Mouse (Mus musculus): ENCODE measurements around the gene Lrch2. TPM values are rescaled to one million over a fixed set of nuclear protein-coding genes. Genes with fewer than 3 reads are reported as not detected.
"Not testable (repeated sequence)": the region's sequence is repeated elsewhere in the genome, so short reads cannot be mapped to it uniquely, and the experiment has no call there.

The Lrch2 gene
- under 1 TPM; 0.69 to 0.78 TPM for total RNA-seq (2021)
- long read RNA-seq, experiment 1, result 0 reads
- long read RNA-seq, experiment 2, result 0 reads

DNA sequence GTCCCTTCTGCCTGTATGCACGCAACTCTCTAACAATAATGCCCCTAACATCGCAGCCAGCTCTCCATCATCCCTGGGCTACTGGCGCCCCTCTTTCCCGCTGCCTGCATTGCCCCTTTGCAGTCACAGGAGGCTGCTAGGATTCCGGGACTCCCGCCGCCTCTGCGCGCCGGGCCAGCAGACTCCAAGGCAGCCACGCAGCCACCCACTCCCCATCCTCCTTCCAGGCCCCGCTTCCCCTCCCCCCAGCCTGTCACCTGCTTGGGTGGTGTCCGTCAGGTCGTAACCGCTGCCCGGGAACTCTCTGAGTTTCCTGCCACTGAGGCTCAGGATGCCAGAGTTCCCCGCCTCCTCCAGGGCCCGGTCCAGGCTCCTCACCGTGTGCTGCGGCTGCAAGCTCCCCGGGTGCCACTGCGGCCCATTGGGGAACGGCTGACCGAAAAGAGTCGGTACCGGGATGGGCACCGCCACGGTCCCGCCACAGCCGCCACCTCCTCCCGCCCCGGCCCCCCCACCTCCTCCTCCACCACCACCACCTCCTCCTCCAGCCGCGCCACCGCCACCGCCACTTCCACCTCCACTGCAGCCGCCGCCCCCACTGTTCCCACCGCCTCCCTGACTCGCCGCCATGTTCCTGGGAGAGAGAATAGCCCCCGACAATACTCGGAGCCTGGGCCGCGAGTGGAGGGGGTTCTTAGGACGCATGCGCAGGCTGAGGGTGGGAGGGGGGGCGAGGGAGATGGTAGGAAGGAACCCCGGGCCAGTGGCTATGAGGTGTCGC is at the start of gene Lrch2:
Gene Lrch2, minus strand, starts transcription at position 661 of the 781 bp plus-strand sequence.
- H3K4me3 ChIP-seq, result peak within 1 kb of the TSS; percentile 76
- peak; percentile 33 for DNase-seq
- intact Hi-C loops (cut with DNase I), result no loop called here
- peak within 1 kb of the TSS; percentile 41 for H3K27ac ChIP-seq
- no peak for TF ChIP-seq CTCF (IDR thresholded peaks at IDR 0.05)

DNA sequence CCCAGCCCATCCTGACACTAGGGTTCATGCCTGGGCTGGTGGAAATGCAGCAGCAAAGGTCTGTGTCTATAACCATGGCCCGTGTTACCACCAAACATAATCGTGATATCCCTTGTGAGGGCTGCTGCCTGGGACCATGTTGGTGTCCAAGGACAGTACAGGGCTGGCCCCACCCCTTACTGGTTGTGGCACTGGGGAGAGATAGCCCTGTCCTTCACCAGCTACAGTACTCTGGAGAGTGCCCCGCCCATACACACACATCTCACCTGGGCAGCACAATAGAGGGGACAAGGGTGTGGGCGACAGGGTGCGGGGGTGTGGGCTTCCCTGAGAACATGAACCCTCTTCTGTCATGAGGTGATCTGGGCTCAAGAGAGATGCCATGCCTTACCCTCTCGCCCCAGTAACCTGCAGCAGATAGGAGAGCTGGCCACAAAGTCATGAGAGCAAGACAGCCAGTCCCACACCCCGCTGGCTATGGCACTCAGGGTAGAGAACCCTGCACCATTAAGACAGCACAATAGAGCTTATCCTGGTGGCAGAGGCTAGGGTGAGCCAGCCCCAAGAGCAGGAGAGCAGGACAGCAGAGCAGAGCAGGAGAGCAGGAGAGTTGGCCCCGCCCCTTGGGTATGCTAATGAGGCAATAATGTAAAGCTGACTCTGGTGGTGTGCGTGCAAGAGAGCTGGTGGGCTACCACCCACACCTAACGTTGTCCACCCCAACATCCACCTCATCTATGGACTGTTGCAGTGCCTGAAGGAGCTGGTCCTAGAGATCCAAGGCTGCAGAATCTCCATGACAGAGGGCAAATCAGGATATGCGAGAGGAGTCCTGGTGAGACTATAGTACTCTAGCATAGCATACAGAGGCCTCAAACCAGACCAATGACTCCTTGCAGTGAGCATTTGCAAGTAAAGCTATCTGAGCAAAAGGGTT is 12.7 kb downstream of the Lrch2 start:
- H3K4me3 ChIP-seq, result no peak overlapping the region
- no peak for DNase-seq
- intact Hi-C loops (cut with DNase I), result no loop called here
- no peak for TF ChIP-seq CTCF (IDR thresholded peaks at IDR 0.05)
- no peak overlapping the region for H3K27ac ChIP-seq

DNA sequence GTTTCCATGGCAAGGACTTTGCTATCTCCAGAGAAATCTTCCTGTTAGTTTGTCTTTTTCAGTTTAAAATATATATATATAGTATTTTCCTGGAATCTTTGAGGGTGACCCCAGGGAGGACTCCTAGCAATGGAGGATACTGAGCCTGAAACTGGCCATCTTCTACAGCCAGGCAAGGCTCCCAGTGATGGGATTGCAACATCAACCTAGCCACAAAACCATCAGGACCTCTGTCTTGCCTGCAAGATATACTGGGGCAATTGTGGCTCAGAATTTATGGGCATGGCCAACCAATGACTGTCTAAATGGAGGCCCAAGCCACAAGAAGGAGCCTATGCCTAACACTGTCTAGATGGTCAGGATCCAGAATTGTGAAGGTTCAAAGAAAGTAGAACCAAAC is 15.5 kb downstream of the Lrch2 start:
- DNase-seq, result no peak
- Histone ChIP-seq H3K27ac (no peak overlapping the region), H3K4me3 (no peak overlapping the region)
- TF ChIP-seq CTCF (IDR thresholded peaks at IDR 0.05), result no peak
- intact Hi-C loops (cut with DNase I), result no loop called here

DNA sequence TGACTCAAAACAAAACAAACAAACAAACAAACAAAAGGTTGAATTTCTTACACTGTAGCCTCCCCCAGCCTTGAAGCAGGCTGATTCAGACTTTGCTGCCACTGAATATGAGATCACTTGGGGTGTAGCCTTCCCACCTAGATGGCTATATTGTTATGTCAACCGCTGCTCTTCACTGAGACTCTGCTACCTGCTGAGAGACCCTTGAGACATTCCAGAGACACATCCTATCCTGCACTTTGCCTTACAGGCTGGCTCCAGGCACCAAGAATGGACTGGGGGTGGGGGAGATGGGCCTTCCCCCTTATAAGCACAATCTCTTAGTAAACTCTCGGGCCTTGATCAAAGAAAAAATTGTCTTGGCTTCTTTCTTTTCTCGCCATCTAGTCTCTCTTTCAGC is 16.8 kb downstream of the Lrch2 start:
- intact Hi-C loops (cut with DNase I); H3K27ac ChIP-seq; DNase-seq; H3K4me3 ChIP-seq: not testable (repeated sequence)

DNA sequence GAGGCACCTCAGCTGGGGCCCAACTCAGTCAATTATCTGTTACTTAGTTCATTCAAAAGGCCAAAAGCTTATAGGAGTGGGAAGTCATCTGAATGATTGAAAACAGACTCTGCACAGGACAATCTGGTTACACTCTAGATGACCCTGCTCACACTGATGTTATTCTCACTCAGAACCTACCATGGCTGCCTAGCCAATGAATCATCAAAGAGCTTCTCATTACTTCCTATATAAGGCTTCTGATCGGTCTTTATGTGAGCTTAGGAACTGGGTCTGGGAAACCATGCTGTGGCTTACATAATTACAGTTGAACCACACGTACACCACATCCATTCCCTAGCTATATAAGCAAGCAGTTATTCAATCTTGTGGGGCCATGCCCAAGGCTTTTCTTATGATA is 18.3 kb downstream of the Lrch2 start:
- Histone ChIP-seq H3K27ac (no peak overlapping the region), H3K4me3 (no peak overlapping the region)
- no peak for TF ChIP-seq CTCF (IDR thresholded peaks at IDR 0.05)
- no peak for DNase-seq
- intact Hi-C loops (cut with DNase I), result no loop called here

DNA sequence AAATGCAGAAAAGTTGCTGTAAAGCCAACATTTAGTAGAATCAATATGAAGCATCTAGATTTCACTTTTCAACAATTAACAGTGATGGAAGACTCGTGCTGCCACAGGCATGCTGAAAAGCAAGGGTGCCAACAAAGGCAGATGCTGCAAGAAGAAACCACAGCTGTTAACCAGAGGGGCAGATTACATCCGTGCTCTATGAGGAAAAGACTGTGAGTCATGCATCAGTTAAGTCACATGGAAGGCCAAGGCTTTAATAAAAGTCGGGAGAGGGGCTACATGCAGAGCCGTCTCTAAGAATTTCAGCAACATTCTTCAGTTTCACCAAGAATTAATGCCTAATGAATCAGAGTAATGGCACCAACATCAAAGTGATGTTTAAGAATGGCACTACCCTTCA is 22.2 kb downstream of the Lrch2 start:
- no peak for DNase-seq
- TF ChIP-seq CTCF (IDR thresholded peaks at IDR 0.05), result no peak
- intact Hi-C loops (cut with DNase I), result no loop called here
- H3K27ac ChIP-seq, result no peak overlapping the region
- no peak overlapping the region for H3K4me3 ChIP-seq

DNA sequence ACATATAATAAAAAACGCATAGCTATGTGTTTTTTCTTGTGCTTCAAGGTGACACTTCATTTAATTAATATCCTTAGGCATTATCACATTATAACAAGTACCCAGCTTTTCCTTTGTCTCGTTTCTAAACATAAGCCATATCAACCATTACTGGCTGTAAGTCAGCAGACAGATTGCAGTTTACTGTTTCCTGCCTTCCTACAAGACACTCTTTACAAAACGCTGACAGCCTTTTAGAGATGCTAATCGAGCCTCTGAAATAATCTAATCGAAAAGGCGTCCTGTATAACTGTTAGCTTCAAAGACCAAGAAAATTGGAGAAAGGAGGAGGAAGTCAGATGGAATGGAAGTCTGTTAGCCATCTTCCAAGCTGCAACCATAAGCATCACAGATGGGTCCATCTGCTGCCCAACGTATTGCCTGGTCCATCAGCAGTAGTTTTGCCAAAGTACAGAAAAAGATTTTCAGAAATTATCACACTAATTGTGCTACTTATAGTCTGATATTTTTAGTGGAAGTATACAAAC is 26.2 kb downstream of the Lrch2 start:
- no peak for DNase-seq
- no peak overlapping the region for H3K27ac ChIP-seq
- H3K4me3 ChIP-seq, result no peak overlapping the region
- intact Hi-C loops (cut with DNase I), result no loop called here
- TF ChIP-seq CTCF (IDR thresholded peaks at IDR 0.05), result no peak

DNA sequence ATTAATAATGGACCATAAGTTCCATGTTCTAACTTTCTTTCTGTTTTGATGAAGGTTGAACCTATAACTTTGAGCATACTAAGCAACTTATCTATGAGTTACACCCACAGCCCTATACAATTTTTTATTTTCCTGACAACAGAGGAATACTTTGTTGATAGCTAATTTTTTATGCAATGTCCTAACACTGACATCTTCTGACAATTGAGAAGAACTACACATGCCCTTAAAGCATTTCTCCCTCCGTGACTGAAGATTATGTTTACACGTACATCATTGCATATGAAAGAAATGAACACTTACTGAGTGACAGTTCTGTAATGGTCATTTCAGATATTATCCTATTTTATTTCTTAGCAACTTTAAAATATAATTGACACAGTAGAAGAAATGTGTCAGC is 64.3 kb downstream of the Lrch2 start:
- intact Hi-C loops (cut with DNase I), result no loop called here
- H3K4me3 ChIP-seq, result no peak overlapping the region
- H3K27ac ChIP-seq, result no peak overlapping the region
- peak; percentile 52 for TF ChIP-seq CTCF (IDR thresholded peaks at IDR 0.05)
- DNase-seq, result no peak

DNA sequence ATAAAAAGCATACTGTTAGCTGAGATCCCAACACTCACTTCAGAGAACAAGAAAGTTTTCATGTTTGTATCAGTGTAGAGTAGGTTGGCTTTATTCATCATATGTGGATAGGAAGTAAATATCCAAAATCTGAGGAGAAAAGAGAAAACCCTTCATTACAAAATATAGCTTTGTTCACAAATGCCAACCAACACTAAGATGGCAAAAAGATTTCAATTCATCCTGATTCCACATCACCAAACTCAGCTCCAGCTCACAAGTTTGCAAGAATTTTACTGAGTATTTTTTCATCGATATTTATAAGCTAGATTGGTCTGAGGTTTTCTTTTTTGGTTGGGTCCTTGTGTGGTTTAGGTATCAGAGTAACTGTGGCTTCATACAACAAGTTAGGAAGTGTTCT is 100.3 kb downstream of the Lrch2 start, which contains the start of gene Vmn1r239-ps:
Gene Vmn1r239-ps, minus strand, starts transcription at position 101 of the 400 bp plus-strand sequence.
- not testable (repeated sequence) for DNase-seq, H3K4me3 ChIP-seq

DNA sequence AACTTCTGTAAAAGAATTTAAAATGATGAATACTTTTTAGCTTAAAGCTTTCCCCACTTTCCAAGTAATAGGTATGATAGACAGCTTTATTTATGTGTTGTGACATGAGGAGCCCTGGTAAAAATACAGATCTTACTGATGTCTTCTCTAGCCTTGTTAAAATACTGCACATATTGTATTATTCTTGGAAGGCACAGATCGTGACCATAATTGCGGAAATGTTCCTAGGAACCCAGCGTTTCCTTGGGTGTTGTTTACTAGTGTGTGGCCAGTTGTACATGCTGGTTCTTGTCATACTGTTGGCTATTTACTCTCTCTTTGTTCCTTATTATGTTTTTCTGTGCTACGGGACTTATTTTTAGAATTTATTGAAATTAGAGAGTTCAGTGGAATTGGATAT is 110.5 kb downstream of the Lrch2 start:
- H3K27ac ChIP-seq, result no peak overlapping the region
- H3K4me3 ChIP-seq, result no peak overlapping the region
- intact Hi-C loops (cut with DNase I), result no loop called here
- TF ChIP-seq CTCF (IDR thresholded peaks at IDR 0.05), result no peak
- DNase-seq, result no peak

More for the DNA sequence above, 100.3 kb downstream of the Lrch2 start, which contains the start of gene Vmn1r239-ps:
- intact Hi-C loops (cut with DNase I); H3K27ac ChIP-seq: not testable (repeated sequence)

DNA sequence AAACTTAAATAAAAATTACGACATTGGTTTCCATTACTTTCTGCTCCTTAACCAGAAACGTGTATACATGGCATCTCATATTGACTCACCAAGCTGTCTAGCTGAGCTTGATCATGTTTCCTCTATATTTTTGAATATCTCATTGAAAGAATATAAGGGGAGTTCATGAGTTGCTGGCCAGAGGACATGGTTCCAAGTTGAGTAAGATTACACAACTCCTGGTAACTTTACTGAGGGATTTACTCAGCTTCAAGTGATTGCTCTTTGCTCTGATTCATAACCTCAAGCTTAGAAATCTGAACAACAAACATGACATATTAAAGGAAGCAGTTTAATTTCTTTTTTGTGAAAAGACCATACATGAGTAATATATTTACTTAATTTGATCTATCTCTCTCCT is 118.5 kb downstream of the Lrch2 start:
- no peak for TF ChIP-seq CTCF (IDR thresholded peaks at IDR 0.05)
- Histone ChIP-seq H3K4me3 (no peak overlapping the region), H3K27ac (no peak overlapping the region)
- intact Hi-C loops (cut with DNase I), result no loop called here
- no peak for DNase-seq

DNA sequence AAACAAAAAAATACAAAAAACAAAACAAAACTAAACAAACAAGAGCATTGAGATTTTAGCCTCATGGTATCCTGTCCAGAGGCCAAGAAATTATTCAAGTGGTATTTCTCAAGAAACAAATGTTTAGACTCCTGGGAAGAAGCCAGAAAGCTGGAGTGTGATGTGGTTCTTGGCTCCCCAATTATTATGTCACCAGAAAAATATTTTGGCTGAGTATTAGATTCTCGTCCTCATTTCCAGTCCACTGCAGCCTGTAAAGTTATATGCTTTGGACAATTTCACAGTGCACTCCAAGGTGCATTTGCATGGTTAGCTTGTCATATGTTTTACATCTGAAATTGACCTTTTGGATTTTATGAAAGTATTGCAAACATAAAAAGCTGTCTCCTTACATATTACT is 124.1 kb downstream of the Lrch2 start:
- H3K27ac ChIP-seq, result no peak overlapping the region
- no peak for TF ChIP-seq CTCF (IDR thresholded peaks at IDR 0.05)
- intact Hi-C loops (cut with DNase I), result no loop called here
- DNase-seq, result no peak
- H3K4me3 ChIP-seq, result no peak overlapping the region

DNA sequence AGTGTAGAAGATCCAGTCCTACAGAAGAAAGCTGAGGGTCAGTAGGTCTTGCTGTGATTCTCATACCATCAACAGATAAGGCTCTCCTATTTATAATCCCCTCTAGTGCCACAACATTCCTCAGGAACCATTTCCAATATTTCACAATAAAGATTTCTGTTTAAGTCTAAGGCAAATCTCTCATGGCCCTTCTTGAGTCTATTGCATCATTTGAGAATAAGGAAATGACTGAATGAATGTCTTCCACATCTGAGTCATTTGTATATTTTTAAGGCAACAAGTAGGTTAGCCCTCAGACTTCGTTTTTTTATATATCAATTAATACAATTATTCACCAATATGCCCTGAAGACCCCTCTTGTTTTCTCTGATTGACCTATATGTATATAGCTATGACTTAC is 124.8 kb downstream of the Lrch2 start, which contains the start of gene Il13ra2:
Gene Il13ra2, minus strand, starts transcription at position 64 of the 400 bp plus-strand sequence.
- intact Hi-C loops (cut with DNase I), result no loop called here
- Histone ChIP-seq H3K27ac (no peak within 1 kb of the TSS), H3K4me3 (no peak within 1 kb of the TSS)
- TF ChIP-seq CTCF (IDR thresholded peaks at IDR 0.05), result no peak
- DNase-seq, result no peak

Other genes with a start within 250 kb of the Lrch2 start
- gene Il13ra2, start 124.9 kb downstream of the Lrch2 start, total RNA-seq (2021), result not detected
- gene Vmn1r239-ps, start 100.4 kb downstream of the Lrch2 start, total RNA-seq (2021), result not detected
- gene Gm15128, start 211.9 kb upstream of the Lrch2 start, total RNA-seq (2021), result not detected